Mouse (Mus musculus): ENCODE data around the gene Plpp4. TPM values are rescaled to one million over a fixed set of nuclear protein-coding genes. Genes with fewer than 3 reads are reported as not detected.
A peak's percentile ranks its signal among the peaks of the same experiment; 100 is the strongest.

The Plpp4 gene
- total RNA-seq, 2 experiments from 2014 or later: 0.86 to 1.9 TPM

DNA sequence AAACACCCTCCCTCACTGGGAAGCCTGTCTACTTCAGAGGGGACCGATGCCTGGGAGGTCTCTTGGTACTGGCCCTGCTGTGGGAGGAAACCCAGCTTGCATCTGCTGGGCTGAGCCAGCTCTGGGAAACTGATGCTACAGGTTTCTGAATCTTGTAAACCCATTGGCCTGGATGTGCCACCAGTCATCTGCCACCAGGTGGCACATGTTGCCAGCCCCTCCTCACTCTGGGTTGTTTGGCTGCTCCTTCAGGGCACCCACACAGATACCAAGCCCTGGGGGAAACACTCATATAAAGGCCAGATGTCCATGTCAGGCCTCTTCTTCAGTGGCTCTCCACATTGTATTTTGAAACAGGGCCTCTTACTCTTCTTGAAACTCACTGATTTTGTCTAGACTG is 36.4 kb downstream of the Plpp4 start:
- no peak for DNase-seq (ENCODE audit: low spot score in 2 of 2)

DNA sequence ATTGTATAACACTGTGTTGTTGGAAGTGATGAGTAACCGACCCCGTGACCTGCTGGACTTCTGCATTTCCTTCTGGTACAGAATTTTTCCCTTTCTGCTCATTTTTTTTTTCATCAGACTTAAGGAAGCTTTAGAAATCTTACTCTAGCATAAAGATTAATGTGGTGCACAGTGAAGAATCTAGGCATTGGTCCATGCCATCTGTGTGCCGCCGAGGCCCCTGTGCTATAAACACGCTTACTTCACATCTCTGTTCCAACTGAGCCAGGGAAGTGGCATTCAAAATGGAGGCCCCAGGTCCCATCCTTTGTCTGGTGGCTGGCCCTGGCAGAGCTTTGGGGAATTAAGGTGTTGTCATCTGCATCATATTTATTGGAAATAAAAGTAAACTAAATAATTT is 44.8 kb downstream of the Plpp4 start:
- no peak for DNase-seq (ENCODE audit: low spot score in 2 of 2)

DNA sequence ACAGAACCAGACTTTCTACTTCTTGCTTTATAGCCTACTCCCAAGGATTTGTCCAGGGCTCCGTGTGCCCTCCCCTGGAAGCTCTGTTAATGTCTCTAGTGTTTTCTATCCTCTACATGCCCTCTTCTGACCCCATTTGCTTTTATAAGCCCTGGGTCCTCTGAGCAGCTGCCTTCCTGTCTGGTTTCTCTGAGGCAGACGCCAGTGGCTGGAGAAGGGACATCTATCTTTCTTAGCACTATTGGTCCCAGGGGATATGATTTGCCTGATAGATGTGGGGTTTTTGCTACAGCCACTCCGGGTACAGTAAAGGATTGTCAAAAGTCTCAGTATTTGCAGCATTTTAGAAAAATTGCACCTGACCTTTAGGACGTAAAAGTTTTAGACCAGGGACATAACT is 46.5 kb downstream of the Plpp4 start:
- DNase-seq (ENCODE audit: low spot score in 2 of 2): no peak

DNA sequence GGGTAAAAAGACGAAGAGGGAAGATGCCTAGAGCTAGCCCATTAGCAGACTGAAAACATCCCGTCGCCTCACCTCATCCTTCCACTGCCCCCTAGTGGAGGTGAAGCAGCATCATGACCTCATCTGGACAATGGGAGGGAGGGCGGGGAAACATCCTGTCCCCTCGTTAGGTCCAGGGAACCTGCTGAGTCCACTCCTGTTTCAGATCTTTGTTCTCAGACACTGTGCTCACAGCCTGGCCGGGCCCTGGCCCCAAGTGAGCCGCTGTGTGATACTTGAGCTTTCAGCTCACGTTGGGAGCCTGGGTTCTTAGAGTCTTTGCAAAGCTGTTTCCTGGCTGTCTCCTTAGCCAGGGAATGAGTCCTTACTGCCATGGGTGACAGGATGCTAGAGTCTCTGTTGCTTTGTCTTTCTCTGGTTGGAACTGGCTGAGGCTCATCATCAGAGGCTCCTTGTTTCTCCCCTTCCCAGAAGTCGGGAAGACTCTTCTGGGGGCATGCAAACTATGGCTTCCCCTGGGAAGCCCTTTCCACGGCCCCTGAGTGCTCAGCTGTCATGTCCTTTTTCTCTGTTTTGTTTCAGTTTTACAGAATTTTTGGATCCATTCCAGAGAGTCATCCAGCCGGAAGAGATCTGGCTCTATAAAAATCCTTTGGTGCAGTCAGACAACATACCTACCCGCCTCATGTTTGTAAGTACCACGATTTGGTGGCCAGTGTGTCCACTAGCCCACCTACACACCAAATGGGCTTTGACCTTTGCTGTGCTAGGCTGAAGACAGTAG is 50.4 kb downstream of the Plpp4 start:
- peak in 1 of 2 experiments; percentile 13 for DNase-seq (ENCODE audit: low spot score in 2 of 2)

DNA sequence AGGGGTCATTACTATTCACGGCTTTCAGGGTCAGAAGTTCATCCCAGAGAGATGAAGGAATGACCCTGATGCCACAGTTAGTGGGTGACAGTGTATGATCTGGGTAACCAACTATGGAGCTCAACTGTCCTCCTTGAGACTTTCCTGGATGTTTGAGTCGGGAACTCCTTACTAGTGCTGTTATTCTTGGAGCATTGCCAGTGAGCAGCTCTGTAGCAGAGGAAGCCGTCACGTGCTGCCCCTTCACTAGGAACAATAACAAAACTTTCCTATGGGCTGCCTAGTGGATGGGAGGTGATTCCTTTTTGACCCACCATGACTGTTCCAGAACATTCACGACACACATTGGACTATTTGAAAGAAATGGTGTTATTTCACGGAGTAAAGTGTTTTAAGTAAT is 51.8 kb downstream of the Plpp4 start:
- no peak for DNase-seq (ENCODE audit: low spot score in 2 of 2)

DNA sequence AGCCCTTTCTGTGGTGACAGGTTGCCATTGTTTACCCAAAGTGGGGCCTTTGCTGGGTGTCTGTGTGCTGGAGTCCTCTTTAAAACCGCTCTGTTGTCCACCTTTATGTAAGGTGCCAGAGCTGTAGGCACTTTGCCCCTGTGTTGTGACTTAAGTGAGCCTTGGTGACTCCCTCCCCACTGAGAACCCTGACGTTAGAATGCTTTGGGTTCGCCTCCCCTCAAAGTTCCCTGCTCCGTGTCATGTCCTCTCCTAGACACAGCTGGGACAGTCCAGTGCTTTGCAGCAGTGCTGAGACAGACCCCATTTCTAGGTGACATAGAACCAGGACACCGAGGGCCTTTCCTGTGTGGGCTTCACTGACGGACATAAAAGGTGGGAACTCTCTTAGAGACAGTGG is 55.7 kb downstream of the Plpp4 start:
- DNase-seq (ENCODE audit: low spot score in 2 of 2): no peak

DNA sequence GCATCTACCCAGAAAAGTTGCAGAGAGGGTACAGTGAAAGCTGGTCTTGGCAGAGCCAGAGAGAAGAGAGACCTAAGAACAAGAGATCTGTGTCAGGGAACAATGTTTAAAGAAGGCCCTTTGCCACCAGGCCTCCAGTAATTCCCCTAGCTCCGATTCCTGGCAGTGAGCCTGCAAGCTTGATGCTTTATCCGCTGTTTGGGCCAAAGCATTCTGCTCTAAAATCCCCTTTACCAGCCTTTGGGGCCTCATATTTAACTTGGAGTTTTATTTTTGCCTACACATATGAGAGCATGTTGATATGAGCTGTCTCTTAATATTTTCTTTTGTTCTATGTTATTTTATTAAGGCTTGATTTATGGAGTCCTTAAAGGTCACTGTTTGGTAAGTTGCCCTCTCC is 57.1 kb downstream of the Plpp4 start:
- no peak for DNase-seq (ENCODE audit: low spot score in 2 of 2)

DNA sequence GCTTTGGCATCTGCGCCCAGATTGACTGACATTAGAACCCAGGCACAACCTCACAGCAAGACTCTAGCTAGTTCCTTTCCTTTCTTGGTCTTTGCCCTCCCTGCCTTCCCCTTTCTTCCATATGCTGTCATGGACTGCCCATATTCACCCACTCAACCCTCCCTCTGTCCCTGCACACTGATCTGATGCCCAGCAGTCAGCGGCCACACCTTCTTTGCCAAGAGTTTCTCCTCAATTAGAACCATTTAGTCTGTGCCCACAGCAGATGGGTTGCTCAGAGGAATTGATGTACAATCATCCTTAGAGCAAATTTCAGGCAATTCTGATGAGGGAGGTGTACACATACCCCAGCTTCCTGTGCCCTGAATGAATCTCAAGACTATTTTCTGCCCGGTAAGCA is 83.3 kb downstream of the Plpp4 start:
- DNase-seq (ENCODE audit: low spot score in 2 of 2): no peak

DNA sequence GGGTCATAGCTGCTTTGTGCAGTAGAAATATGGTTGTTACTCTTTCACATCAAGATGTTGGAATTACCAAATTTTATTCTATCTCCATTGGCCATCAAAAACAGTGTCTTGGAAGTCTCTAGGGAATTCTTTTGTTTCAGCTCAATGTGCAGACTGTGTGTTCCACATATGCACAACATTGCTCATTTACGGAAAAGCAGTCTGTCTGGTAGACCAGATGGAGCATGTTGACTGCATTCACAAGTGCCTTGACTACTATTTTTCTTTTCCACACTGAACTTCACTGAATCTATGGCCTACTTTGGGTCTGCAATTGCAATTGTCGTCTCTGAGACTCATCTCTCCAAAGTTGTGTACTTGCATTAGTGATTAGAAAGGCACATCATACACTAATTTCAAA is 98.7 kb downstream of the Plpp4 start:
- DNase-seq (ENCODE audit: low spot score in 2 of 2): no peak

DNA sequence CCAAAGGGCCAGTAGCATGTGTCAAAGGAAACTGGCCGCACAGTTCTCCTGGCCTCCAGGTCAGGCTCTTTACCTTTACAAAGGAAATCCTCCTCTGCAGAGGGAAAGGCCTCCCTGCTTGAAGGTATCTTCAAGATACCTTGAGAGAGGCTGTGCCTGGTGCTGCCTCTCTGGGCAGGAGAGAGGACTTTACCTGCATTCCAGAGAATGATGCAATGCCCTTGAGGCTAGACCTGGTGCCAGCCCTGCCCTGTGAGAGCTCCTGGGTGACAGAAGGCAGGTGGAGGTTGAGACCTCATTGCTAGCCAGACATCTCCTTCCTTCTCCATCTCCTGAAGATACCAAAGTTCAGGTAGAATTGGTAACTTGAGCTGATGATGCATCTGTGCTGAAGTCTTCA is 118.5 kb downstream of the Plpp4 start:
- DNase-seq (ENCODE audit: low spot score in 2 of 2): no peak

DNA sequence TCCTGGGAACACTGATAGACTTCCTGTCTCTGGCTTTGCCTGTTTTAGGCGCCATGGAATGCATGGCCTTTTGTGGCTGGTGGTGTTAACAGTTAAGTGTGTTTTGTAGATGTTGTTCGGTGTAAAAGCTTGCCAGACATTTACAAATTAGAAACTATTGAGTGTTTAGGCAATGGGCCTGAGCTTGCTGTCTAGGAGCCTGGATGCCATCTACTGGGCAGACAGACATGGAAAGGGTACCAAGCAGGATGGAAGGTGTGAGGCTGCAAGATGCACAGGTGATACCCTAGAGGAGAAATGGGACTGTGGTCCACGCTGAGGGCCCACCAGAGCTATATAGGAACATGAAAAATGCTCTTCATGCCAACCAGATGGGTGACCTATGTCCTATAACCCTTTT is 128.3 kb downstream of the Plpp4 start:
- DNase-seq (ENCODE audit: low spot score in 2 of 2): no peak

DNA sequence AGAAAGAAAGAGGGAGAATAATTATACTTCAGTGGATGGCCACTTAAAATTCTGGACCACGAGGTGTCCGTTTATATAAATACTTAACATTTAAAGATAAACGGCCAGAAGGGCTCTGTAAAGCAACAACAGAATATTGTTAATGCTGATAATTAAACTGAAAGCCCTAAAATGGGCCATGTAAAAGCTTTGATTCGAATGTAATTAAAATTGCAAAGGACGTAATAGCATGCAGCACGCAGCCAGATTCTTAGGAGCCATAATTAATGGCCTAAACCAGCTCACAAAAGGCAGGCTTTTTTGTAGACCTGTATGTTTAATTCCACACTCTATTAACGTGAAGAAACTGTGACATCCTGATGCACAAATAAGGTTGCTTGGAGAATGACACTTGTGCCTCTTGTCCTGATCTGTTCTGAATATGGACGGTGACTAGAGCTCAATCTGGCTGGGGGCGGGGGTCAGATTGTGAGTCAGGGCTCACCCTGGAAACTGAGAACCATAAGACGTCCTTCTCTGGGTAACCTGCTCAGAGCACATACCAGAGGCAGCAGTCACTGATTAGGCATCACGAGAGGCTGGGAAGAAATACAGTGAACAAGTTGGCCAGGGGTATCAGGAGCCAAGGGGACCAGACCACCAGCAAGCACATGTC is 136.1 kb downstream of the Plpp4 start:
- no peak for DNase-seq (ENCODE audit: low spot score in 2 of 2)

DNA sequence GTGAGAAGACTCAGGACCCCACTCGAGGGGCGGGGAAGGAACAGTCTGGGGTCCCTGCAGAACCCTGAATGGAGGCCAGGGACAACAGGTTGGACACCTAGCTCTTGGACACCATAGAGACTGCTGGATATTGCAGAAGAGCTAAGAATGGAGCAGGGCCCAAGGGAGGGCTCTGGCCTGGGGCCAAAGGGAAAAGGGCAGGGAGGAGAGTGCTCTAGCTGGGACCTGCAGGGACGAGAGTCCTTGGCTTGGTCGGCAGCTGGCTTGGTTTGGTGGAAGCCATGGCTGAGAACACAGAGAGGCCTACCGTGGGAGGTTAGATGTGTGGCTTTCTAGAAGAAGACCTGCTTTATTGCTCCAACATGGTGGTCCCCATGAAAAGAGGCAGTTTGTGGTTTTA is 139.7 kb downstream of the Plpp4 start:
- no peak for DNase-seq (ENCODE audit: low spot score in 2 of 2)

DNA sequence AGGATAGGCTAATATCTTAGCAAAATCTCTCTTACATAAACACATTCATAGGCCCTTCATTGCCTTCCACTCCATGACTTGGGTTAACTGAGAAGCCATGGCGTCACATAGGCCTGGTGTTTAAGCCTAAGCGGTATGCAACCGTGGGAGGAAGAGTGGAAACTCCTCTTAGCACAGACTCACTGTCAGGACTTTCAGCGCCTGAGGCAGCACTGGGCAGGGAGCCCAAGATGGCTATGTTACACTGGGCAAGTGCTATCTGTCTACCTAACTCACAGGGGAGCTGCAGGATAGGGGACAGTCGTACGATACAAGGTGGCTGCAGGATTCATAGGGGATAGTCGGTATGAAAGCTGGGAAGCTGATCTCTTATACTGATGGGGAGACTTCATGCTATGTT is 142.2 kb downstream of the Plpp4 start:
- DNase-seq (ENCODE audit: low spot score in 2 of 2): no peak

DNA sequence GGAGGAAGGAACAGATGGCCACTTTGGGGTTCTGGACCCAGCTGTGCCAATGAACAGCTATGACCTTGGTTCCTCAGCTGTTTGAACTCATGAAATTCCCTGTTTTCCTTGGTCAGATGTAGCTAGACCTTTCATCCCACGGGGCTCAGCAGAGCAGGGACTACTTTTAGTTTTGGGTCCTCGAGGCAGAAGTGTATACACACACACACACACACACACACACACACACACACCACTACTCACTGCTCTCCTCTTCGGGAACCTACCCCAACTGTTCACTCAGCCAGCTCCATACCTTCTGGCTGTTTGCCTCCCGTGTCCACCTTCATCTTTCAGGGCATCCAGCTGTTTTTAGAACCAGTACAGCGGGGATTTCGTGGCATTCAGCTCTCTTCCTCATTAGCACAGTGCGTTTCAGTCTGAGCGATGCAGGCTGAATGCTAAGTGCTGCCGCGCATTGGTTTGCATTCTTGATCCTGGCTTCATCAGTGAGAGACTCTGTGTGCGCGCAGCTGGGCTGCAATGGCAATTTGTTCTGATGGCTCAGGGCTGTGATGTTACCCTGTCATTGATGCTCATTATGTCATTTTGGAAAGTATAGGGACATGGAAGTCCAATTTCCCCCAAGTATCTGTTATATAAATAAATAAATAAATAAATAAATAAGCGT is 146.0 kb downstream of the Plpp4 start:
- no peak for DNase-seq (ENCODE audit: low spot score in 2 of 2)

DNA sequence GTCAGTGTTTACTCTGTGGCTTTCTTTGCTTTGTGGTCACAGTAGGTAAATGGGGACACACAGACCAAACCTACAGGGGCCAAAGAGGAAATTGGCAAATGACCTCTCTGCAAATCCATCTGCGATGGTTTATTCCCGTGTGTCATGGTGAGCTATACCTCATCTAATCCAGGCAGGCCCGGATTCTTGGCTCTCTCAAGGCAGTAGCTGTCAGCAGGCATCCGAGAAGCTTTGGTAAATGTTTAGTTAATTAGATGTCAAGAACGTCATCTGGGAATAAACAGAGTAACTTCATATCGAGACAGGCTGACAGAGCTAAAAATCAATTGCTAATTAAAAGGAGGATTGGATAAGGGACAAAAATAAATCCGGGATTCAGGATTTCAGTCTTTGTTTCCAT is 149.2 kb downstream of the Plpp4 start:
- no peak for DNase-seq (ENCODE audit: low spot score in 2 of 2)

DNA sequence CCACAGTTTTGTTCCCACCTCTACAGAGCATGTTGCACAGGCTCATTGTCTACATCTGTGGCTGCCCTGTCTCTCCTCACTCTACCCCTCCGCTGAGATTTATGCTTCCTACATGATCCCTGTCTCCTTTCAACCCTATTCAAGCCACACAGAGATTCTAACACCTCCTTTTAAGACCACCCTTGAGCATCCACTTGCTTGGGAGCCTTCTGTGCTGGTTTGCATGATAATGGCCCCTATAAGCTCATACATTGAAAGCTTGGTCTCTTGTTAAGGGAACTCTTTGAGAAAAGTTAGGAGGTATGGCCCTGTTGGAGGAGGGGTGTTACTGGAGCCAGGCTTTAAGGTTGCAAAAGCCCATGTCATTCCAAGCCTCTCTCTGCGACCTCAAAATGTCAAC is 155.9 kb downstream of the Plpp4 start:
- DNase-seq (ENCODE audit: low spot score in 2 of 2): no peak

DNA sequence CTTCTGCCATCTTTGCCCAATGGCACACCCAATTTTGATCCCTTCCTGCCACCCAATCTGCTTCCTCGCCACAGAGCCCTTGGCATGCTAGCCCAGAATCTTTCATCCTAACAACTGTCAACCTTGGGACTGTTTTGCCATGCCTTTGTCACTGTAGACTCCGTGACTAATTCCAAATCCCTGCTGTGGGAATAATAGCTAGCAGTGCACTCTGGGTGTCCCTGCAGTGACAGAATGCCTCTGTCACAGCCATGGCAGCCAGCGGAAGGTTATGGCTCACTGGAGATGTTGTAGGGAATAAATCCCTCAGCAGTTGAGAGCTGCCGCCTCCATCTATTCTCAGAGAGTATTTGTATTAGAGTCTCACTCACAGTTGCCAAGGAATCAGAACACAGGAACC is 158.3 kb downstream of the Plpp4 start:
- DNase-seq (ENCODE audit: low spot score in 2 of 2): no peak

DNA sequence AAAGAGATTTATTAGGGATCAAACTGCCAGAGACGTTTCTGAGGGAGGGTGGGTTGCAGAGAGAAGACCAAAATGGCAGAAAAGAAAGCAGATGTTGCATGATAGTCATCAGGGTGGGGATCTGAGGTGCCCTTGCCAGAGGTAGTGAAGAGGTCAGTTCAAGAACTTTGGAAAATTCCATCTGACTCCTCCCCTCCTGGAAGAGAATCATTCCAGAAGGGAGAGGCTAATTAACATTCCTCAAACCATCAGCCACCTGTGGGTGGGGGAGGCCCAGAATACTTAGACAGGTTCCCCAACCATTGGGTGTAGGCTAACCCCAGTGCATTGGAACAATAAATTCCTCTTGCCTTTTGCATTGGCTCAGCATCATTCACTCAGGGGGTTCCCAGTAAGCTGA is 164.3 kb downstream of the Plpp4 start:
- DNase-seq (ENCODE audit: low spot score in 2 of 2): no peak

DNA sequence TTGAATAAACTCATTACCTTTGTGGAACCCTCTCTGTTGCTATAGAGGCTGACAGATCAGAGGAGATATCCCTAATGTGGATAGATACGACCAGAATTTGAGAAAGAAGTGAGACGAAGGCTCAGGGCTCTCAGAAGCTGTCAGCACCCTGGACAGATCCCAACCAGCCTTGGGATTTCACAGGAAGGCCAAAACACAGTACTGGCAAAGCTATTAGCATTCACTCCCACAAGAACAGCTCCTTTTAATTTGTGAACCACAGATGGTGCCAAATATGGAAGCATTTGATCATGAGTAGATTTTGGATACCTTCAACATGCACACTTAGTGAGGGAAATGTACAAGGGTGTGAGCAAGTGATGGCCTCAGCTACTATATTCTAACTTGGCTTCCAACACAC is 168.7 kb downstream of the Plpp4 start:
- DNase-seq (ENCODE audit: low spot score in 2 of 2): peak in 1 of 2 experiments; percentile 10

DNA sequence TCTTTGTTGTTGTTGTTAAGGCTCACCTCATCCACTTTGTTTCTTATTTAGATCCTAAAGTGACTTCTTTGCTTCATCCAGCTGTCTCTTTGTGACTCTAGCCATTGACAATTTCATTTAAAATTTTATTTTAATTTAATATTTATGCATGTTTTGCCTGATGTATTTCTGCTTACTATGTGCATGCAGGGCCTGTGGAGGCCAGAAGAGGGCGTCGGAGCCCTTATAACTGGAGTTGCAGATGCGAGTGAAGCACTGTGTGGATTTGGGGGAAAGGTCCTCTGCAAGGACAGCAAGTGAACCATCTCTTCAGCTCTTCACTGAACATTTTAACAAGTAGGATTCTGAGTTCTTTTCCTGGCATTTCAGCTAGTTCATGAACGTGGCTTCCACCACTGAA is 172.0 kb downstream of the Plpp4 start:
- no peak for DNase-seq (ENCODE audit: low spot score in 2 of 2)

DNA sequence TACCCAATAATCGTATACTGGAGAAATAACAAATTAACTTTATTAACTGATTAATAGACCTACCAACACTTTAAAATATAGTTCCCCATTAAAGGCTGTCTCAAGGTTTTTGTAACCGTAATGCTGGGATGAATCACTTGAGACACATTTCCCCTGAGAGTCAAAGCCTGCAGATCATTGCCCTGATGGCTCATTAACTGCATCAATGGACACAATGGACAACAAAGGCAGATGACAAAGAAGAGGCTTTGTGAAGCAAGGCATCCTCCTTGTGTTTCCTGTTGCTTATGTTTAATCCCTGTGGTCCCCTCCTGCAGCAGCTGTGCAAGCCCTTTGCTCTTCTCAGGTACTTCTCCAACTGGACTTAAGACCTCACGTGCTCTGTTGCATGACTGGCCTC is 173.1 kb downstream of the Plpp4 start:
- no peak for DNase-seq (ENCODE audit: low spot score in 2 of 2)
